Mouse (Mus musculus) bone marrow macrophage, adult 2 months (primary cell): ENCODE results near the gene Prss41.

Experiments used
- CTCF ChIP-seq: IDR thresholded peaks from 2 replicates; pipeline ENCODE4 v1.5.1; 2012; ENCODE audit warnings: low read depth, mild to moderate bottlenecking, low read length, moderate library complexity
- POLR2A ChIP-seq: IDR thresholded peaks from 2 replicates; pipeline ENCODE4 v1.6.1; 2012; ENCODE audit warnings: mild to moderate bottlenecking, low read depth, low read length, borderline replicate concordance

DNA sequence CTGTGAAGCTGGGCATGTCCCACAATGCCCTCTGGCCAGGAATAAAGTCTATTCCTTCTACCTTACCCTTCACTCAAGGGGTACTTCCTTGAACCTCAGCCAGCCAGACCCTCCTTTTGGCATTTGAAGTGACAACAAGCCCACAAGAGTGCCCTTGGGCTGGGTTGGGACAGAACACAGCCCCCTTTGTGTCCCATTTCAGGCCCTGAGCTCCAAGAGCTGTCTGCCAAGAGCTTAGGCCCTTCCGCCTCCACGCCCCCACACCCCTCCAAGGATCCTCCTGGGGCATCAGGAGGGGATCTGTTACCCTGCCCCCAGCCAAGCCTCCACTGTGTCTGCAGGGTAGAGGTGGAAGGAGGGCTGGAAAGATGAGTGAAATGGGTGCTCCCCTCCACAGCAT, 33.2 kb upstream of the Prss41 start:
- TF ChIP-seq POLR2A (no peak), CTCF (no peak)
